Mouse (Mus musculus): ENCODE measurements at regions not wholly inside any gene's neighbourhood (a gene's known extent, or its start where the extent isn't known, plus 50 kb on each side); places are given as distances from the start of the nearest gene placed in this dataset.

DNA sequence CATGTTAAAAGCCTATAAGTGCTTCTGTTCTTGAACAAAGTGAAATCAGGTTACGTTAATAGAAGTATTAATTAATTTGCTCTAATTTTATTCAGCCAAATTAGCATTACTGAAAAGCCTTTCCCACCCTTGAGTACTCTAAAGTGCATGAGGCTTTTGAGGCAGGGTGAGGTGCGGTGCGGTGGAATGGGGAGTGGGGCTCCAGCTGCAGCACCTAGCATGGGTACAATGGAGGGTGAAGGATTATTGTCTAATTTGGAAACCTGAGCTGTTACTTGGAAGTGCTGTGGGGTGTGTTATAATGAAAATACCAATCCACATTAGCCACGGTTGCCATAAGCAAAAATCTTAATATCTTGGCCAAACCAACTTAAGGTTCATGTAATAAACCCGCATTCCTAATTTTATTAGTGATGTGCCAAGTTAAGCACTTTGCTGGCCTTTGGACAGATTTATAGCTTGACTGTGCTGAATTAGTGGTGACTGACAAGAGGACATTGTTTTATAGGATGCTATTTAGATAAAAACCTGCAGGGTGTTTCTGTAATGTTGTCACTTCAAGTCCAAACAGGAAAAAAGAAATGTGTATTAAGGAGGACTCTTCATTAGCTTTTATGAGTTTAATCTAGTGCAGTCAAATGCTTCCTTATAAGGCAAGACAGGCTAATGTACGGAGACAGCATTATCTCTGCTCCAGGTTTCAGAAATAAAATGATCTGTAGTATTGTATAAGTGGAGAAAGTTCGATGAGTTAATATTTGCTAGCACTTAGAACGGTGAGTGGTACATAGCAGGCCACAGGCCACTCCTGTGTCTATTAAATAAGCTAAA, 382.2 kb downstream of the Lmo4 start:
- peak; percentile 55; the same call in 1 of the 2 replicates for ATAC-seq (replicated peaks)
- Histone ChIP-seq H3K27me3 (no peaks in the 10 kb centered on the region), H3K4me1 (no peaks in the 10 kb centered on the region), H3K4me3 (no peak overlapping the region), H3K4me2 (replicated peaks) (no peak overlapping the region), H3K9me3 (no peaks in the 10 kb centered on the region), H3K9ac (replicated peaks) (no peak overlapping the region), H3K27ac (replicated peaks) (no peak overlapping the region), H3K36me3 (no peaks in the 10 kb centered on the region)
- 61% methylated on average over 8 of the region's 8 CpGs for WGBS

DNA sequence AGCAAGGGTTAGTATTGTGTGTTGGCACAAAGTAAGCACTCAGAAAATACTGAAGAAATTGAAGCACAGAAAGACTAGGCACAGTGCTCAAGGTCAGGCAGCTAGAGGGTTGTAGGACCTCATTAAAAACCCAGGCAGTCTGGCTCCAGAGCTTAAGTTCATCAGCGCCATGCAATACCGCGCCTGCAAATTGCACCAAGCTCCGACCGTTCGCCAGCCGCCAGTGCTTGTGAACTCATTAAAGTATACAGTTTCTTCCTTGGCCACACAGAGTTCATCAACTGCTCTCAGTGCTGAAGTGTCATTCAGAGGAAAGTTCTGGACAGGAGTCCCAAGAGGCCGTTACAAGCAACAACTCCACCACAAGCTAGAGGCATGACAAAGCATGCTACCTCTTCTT, 397.5 kb downstream of the Lmo4 start:
- no peaks in the 10 kb centered on the region for H3K9me3 ChIP-seq
- no peak overlapping the region for H3K9ac ChIP-seq (replicated peaks)
- no peak for ATAC-seq (replicated peaks)
- H3K4me3 ChIP-seq: no peak overlapping the region
- no peaks in the 10 kb centered on the region for H3K36me3 ChIP-seq
- no peak overlapping the region for H3K4me2 ChIP-seq (replicated peaks)
- WGBS: 92% methylated on average over 8 of the region's 8 CpGs
- H3K27ac ChIP-seq (replicated peaks): no peak overlapping the region
- H3K27me3 ChIP-seq: no peaks in the 10 kb centered on the region
- H3K4me1 ChIP-seq: no peaks in the 10 kb centered on the region

DNA sequence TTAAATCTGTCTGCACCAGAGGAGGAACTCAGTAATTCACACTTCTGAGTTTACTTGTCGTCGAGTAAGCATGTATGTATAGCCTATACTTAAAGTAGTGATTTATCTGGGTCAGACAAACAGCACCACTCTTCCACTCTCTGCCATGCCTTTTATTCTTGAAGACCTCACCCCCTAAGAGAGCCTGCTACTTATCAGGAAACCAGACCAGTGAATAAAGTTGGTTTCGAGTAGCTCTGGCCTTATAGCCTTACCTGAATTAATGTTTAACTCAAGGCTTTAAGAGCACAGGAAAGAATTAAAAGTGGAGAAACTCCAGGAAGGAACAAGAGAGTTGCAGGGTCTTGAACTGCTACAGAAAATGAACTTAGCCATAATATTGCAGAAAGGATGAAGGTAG, 398.1 kb downstream of the Lmo4 start:
- H3K27me3 ChIP-seq: no peaks in the 10 kb centered on the region
- ATAC-seq (replicated peaks): no peak

DNA sequence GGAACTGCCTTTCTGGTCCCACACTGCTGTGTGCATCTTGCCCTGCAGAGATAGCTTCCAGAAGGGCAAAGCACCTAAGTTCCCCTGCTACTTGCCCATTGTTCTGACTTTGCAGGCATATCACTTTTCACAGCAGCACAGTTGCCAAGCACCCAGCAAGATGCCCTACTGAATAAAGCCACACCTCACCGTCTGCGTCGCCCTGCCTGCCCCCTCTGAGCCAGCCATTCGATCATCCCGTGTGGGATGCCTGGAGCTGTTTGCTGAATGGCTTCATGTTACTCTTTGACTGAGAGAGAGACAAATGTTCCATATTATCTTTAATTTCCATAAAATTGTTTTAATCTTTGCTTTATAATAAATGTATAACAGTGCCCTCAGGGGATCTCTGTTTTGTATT, 407.2 kb downstream of the Lmo4 start:
- Histone ChIP-seq H3K4me1 (no peaks in the 10 kb centered on the region), H3K27ac (replicated peaks) (no peak overlapping the region), H3K4me3 (no peak overlapping the region), H3K9me3 (no peaks in the 10 kb centered on the region), H3K36me3 (no peaks in the 10 kb centered on the region), H3K4me2 (replicated peaks) (no peak overlapping the region), H3K9ac (replicated peaks) (no peak overlapping the region), H3K27me3 (no peaks in the 10 kb centered on the region)
- WGBS: 56% methylated on average over 5 of the region's 5 CpGs
- no peak for ATAC-seq (replicated peaks)

More for the DNA sequence above, 398.1 kb downstream of the Lmo4 start:
- Histone ChIP-seq H3K27ac (replicated peaks) (no peak overlapping the region), H3K4me2 (replicated peaks) (no peak overlapping the region), H3K4me1 (no peaks in the 10 kb centered on the region), H3K9ac (replicated peaks) (no peak overlapping the region), H3K36me3 (no peaks in the 10 kb centered on the region), H3K4me3 (no peak overlapping the region), H3K9me3 (no peaks in the 10 kb centered on the region)
- 93% methylated on average over 3 of the region's 3 CpGs for WGBS

DNA sequence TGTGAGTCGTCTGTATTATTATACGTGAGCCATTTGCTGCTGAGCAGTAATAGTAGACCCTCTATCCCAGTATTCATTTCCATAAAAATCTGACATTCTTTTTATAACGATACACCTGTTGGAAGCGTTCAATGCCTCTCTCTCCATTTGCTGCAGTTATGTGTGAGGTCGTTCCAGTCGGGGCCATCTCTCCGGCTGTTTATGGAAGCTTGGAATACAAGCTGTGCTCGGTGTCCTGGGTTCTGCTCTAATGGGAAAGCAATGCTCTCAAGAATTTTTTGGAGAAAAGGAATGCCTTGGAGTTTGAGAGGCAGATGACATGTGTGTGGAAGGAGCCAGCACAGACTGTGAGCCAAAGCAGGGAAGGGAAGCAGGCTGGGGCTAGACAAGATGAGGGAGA, 414.1 kb downstream of the Lmo4 start:
- no peak for ATAC-seq (replicated peaks)
- Histone ChIP-seq H3K27me3 (no peaks in the 10 kb centered on the region), H3K9me3 (no peaks in the 10 kb centered on the region), H3K4me1 (peaks cover 14% of the 10 kb centered on the region; the same call in 1 of the 2 replicates), H3K9ac (replicated peaks) (no peak overlapping the region), H3K27ac (replicated peaks) (no peak overlapping the region), H3K36me3 (no peaks in the 10 kb centered on the region), H3K4me2 (replicated peaks) (no peak overlapping the region), H3K4me3 (no peak overlapping the region)
- 62% methylated on average over 8 of the region's 8 CpGs for WGBS

DNA sequence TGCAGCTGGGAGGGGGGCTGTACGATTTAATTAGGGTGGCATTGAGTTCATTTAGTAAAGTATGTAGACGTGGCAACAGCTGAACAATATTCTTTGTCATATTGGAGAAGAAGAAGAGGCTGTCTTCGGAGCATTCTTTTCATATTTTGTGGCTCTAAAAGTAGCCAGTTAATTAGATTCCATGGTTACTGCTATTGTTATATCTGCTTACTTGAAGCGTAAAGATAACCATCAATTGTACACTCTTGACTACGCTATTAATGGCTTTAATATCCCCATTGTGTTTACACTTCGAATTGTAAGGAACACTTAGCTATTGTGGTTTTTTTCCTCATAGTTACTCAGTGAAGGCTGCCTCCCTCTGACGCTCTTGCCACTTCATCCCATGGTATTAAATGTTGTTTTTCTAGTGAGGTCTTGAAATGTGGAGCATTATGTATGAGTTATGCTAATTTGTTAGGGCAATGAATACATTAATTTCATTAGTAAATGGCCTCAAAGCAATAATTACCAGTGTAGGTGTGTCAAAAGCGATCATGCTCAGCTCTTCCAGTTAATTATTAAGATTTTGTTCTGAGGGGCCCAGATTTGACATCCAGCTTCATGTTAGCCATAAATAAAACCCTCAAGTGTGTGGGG, 415.0 kb downstream of the Lmo4 start:
- no peak; the same call in 1 of the 2 replicates for ATAC-seq (replicated peaks)

DNA sequence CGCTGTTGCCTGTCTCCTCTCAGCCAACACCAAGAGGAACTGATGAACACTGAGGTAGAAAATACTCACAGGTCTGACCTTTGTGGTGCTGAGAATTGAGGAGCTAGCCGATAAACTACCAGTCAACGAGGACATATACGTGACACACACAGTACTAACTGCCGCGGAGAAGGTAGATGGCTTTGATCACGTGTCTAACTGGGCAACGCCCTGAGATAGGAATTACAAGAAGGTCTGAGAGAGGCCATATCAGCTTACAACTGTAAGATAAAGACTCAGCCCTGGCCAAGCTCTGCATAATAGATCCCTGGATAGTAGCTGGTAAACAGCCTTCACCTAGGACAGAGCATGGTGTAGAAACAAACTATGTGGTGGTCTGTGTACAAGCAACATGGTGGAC, 418.1 kb downstream of the Lmo4 start:
- no peak overlapping the region for H3K4me3 ChIP-seq
- no peaks in the 10 kb centered on the region for H3K36me3 ChIP-seq
- H3K27me3 ChIP-seq: no peaks in the 10 kb centered on the region
- ATAC-seq (replicated peaks): no peak
- H3K27ac ChIP-seq (replicated peaks): no peak overlapping the region
- peaks cover 14% of the 10 kb centered on the region; the same call in 1 of the 2 replicates for H3K4me1 ChIP-seq
- H3K9ac ChIP-seq (replicated peaks): no peak overlapping the region
- H3K9me3 ChIP-seq: no peaks in the 10 kb centered on the region
- H3K4me2 ChIP-seq (replicated peaks): no peak overlapping the region
- 98% methylated on average over 8 of the region's 8 CpGs for WGBS

More for the DNA sequence above, 415.0 kb downstream of the Lmo4 start:
- peaks cover 14% of the 10 kb centered on the region; the same call in 1 of the 2 replicates for H3K4me1 ChIP-seq
- no peak overlapping the region for H3K9ac ChIP-seq (replicated peaks)
- no peak overlapping the region for H3K4me3 ChIP-seq
- no peaks in the 10 kb centered on the region for H3K9me3 ChIP-seq
- no peaks in the 10 kb centered on the region for H3K36me3 ChIP-seq
- no peaks in the 10 kb centered on the region for H3K27me3 ChIP-seq
- WGBS: 14% methylated on average over 8 of the region's 8 CpGs
- no peak overlapping the region for H3K27ac ChIP-seq (replicated peaks)
- H3K4me2 ChIP-seq (replicated peaks): no peak overlapping the region

DNA sequence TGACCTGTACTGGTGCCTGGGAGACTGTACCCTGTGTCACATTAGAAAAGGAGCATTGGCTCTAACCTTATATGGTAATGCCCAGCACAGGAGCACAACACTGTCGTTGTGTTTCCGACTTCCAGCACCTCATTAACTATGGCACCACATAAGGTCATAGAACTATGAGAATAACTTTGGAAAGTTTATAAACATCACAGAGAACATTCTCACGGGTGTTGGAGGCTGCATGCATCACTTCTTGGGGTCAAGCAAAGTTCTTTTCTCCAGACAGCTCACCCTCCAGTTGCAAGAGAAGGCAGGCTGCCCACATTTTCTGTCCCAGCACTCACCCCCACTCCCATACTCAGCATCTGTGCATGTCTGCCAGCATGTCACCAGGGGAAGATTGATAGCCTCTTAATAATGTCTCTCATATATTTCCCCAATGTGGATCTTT, 420.6 kb downstream of the Lmo4 start:
- H3K4me2 ChIP-seq (replicated peaks): no peak overlapping the region
- no peak overlapping the region for H3K27ac ChIP-seq (replicated peaks)
- 93% methylated on average over 3 of the region's 3 CpGs for whole genome bisulfite sequencing
- H3K9ac ChIP-seq (replicated peaks): no peak overlapping the region
- H3K27me3 ChIP-seq: no peaks in the 10 kb centered on the region
- no peaks in the 10 kb centered on the region for H3K36me3 ChIP-seq
- no peaks in the 10 kb centered on the region for H3K9me3 ChIP-seq
- H3K4me1 ChIP-seq: no peaks in the 10 kb centered on the region
- no peak overlapping the region for H3K4me3 ChIP-seq
- ATAC-seq (replicated peaks): no peak

DNA sequence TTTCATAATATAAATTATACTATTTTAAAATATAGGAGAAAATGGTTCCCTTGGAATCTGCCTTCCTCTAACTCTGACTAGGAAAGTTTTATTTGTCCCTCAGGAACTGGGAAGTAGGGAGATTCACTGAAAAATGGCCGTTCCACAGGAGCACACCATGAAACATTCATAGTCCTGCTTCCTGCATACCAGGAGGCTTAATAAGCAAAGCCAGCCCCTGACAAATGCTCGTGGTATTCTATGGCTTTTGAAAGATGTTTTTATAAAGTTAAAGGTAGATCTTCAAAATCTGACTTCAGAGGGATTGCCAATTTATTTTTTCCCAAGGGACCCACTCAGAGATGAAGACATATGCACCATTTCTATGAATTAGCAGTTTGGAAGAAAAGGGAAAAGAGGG, 426.9 kb downstream of the Lmo4 start:
- H3K27me3 ChIP-seq: no peaks in the 10 kb centered on the region
- H3K27ac ChIP-seq (replicated peaks): no peak overlapping the region
- no peak overlapping the region for H3K4me2 ChIP-seq (replicated peaks)
- no peaks in the 10 kb centered on the region for H3K9me3 ChIP-seq
- no peaks in the 10 kb centered on the region for H3K4me1 ChIP-seq
- H3K9ac ChIP-seq (replicated peaks): no peak overlapping the region
- H3K36me3 ChIP-seq: no peaks in the 10 kb centered on the region
- no peak overlapping the region for H3K4me3 ChIP-seq
- ATAC-seq (replicated peaks): no peak
- 76% methylated on average over 2 of the region's 2 CpGs for WGBS

DNA sequence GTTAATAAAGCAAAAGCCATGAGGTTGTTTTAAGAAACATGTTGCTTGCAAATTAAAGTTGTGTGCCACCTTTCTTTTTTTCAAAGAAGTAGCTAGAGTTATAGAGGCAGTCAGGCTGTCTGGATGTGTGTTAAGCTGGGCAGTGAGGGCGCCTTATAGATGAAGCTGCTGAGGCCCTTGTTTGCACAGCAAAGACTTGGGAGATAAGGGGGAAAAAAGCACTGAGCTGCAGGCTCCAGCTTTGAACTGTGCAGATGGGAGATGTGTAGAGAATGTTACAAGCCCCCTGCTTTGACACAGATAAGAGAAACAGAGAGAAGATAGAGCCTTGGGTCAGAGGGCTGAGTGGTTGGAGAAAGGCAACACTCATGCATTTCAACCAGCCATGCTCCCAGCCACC, 445.7 kb downstream of the Lmo4 start:
- Histone ChIP-seq H3K27me3 (no peaks in the 10 kb centered on the region), H3K9ac (replicated peaks) (no peak overlapping the region), H3K4me1 (no peaks in the 10 kb centered on the region), H3K4me2 (replicated peaks) (no peak overlapping the region), H3K4me3 (no peak overlapping the region), H3K9me3 (no peaks in the 10 kb centered on the region), H3K27ac (replicated peaks) (no peak overlapping the region), H3K36me3 (no peaks in the 10 kb centered on the region)
- WGBS: 95% methylated on average over 1 of the region's 1 CpGs
- no peak for ATAC-seq (replicated peaks)

DNA sequence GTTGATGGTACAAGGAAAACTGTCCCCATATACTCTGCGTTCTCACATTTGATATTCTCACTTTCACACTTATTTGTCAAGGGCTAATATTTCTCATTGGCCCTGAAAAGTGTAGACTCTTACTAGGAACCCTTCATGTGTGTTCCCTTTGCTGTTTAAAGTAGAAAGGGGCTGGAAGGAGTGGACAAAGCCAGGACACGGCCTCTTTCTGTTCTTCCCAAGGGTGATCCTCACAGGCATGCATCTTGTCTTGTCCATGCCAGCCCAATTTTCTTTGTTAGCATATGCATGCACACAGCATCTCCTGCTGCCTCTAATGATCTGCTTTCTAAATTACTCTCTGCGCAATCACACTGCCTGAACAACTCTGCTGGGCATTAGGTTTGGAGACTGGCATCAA, 451.8 kb downstream of the Lmo4 start:
- Histone ChIP-seq H3K27ac (replicated peaks) (no peak overlapping the region), H3K4me1 (no peaks in the 10 kb centered on the region), H3K9me3 (no peaks in the 10 kb centered on the region), H3K9ac (replicated peaks) (no peak overlapping the region), H3K4me2 (replicated peaks) (no peak overlapping the region), H3K36me3 (no peaks in the 10 kb centered on the region), H3K4me3 (no peak overlapping the region), H3K27me3 (no peaks in the 10 kb centered on the region)
- WGBS: 84% methylated on average over 3 of the region's 3 CpGs
- ATAC-seq (replicated peaks): no peak

DNA sequence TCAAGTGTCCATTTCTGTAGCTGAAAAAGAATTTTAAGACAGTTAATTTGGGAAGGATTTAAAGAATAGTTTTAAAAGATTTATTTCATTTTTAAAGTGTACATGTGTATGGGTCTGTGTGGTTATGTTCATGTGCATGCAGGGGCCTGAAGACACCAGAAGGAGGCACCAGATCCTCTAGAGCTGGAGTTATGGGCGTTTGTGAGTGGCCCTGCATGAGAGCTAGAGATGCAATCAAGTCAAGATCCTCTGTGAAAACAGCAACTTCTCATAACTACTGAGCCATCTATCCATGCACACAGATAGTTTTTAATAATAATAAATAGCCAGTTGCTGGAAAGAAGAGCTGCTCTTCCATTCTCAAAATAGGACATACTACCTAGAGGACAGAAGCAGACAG, 452.4 kb downstream of the Lmo4 start:
- Histone ChIP-seq H3K9me3 (no peaks in the 10 kb centered on the region), H3K4me1 (no peaks in the 10 kb centered on the region), H3K4me3 (no peak overlapping the region), H3K36me3 (no peaks in the 10 kb centered on the region), H3K27ac (replicated peaks) (no peak overlapping the region), H3K4me2 (replicated peaks) (no peak overlapping the region), H3K27me3 (no peaks in the 10 kb centered on the region), H3K9ac (replicated peaks) (no peak overlapping the region)
- ATAC-seq (replicated peaks): no peak
- 63% methylated on average over 1 of the region's 1 CpGs for WGBS
